Mouse (Mus musculus): ENCODE measurements around the gene Klb. TPM values are rescaled to one million over a fixed set of nuclear protein-coding genes. Genes with fewer than 3 reads are reported as not detected.

Klb gene
- polyA plus RNA-seq, 1 experiment from 2014 or later, result 0.16 TPM

- no peak for ATAC-seq (ENCODE audit: low FRiP score)
- H3K9me3 ChIP-seq (ENCODE audit: control insufficient read depth, low read length), result no peaks in the 10 kb centered on the region
- 85% methylated on average over 5 of the region's 5 CpGs for WGBS
Observed at GRCm38 (mm10) chr5:65326212-65326611, 21.9 kb upstream of the Klb start.

GRCm38 (mm10) chr5:65329971-65330370, 18.1 kb upstream of the Klb start:
- Histone ChIP-seq H3K27ac (no peak overlapping the region), H3K9ac (no peak overlapping the region), H3K4me3 (replicated peaks; ENCODE audit: low read length) (no peak overlapping the region), H3K4me2 (replicated peaks) (no peak overlapping the region), H3K27me3 (ENCODE audit: control insufficient read depth, insufficient read depth, low read length) (no peaks in the 10 kb centered on the region), H3K9me3 (ENCODE audit: control insufficient read depth, low read length) (no peaks in the 10 kb centered on the region), H3K36me3 (replicated peaks; ENCODE audit: control insufficient read depth, insufficient read depth) (no peaks in the 10 kb centered on the region), H3K4me1 (replicated peaks; ENCODE audit: control insufficient read depth, insufficient read depth, low read length) (0 out of 2 replicates have a peak, but pooled peaks cover 3% of the 10 kb centered on the region)
- DNase-seq (ENCODE audit: low spot score) (no peak), ATAC-seq (ENCODE audit: low FRiP score) (no peak)
- 87% methylated on average over 3 of the region's 3 CpGs for WGBS

More at GRCm38 (mm10) chr5:65326212-65326611, 21.9 kb upstream of the Klb start:
- Histone ChIP-seq H3K4me1 (replicated peaks; ENCODE audit: control insufficient read depth, insufficient read depth, low read length) (no peaks in the 10 kb centered on the region), H3K4me2 (replicated peaks) (no peak overlapping the region), H3K27me3 (ENCODE audit: control insufficient read depth, insufficient read depth, low read length) (no peaks in the 10 kb centered on the region), H3K9ac (no peak overlapping the region), H3K4me3 (replicated peaks; ENCODE audit: low read length) (no peak overlapping the region), H3K27ac (no peak overlapping the region), H3K36me3 (replicated peaks; ENCODE audit: control insufficient read depth, insufficient read depth) (no peaks in the 10 kb centered on the region)
- DNase-seq (ENCODE audit: low spot score), result no peak

DNA sequence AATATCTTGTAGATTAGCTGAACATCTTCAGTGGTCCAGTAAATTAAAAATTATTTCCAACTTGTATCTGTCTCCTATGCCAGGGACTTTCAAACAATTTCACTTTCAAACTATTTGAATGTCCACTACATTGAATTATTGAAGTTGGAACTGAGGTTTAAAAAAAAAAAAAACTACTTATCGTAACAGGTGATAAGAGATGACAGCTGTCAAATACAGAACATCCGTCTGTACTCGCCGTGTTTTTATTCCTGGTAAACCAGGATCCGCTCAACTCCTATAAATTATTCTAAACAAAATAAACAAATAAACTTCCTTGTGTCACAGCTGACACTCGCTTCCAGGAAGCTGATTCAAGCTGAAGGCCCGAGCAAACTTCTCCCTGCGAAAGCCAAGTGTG, 13.3 kb upstream of the Klb start:
- Histone ChIP-seq H3K4me3 (replicated peaks; ENCODE audit: low read length) (peak overlapping the region; percentile 88), H3K9ac (peak overlapping the region; percentile 73), H3K4me1 (replicated peaks; ENCODE audit: control insufficient read depth, insufficient read depth, low read length) (peaks cover 9% of the 10 kb centered on the region; the same call in 1 of the 2 replicates), H3K36me3 (replicated peaks; ENCODE audit: control insufficient read depth, insufficient read depth) (no peaks in the 10 kb centered on the region), H3K9me3 (ENCODE audit: control insufficient read depth, low read length) (no peaks in the 10 kb centered on the region), H3K4me2 (replicated peaks) (peak overlapping the region; percentile 73), H3K27ac (no peak overlapping the region), H3K27me3 (ENCODE audit: control insufficient read depth, insufficient read depth, low read length) (no peaks in the 10 kb centered on the region)
- DNase-seq (ENCODE audit: low spot score), result no peak
- no peak for ATAC-seq (ENCODE audit: low FRiP score)
- 15% methylated on average over 8 of the region's 8 CpGs for WGBS

GRCm38 (mm10) chr5:65335298-65336074, 12.6 kb upstream of the Klb start, which contains the start of gene Rfc1:
Rfc1 (minus strand) TSS chr5:65335670.
- H3K4me2 ChIP-seq (replicated peaks), result peak within 1 kb of the TSS; percentile 73
- peak within 1 kb of the TSS; percentile 88 for H3K4me3 ChIP-seq (replicated peaks; ENCODE audit: low read length)
- peak within 1 kb of the TSS; percentile 73 for H3K9ac ChIP-seq
- no peaks in the 10 kb centered on the region for H3K27me3 ChIP-seq (ENCODE audit: control insufficient read depth, insufficient read depth, low read length)
- WGBS, result under 1% methylated on average over 65 of the region's 65 CpGs
- ATAC-seq (ENCODE audit: low FRiP score), result peak; percentile 97
- peak within 1 kb of the TSS; percentile 45 for H3K27ac ChIP-seq
- no peaks in the 10 kb centered on the region for H3K36me3 ChIP-seq (replicated peaks; ENCODE audit: control insufficient read depth, insufficient read depth)
- no peaks in the 10 kb centered on the region for H3K9me3 ChIP-seq (ENCODE audit: control insufficient read depth, low read length)
- peak; percentile 90 for DNase-seq (ENCODE audit: low spot score)
- peaks cover 9% of the 10 kb centered on the region; the same call in 1 of the 2 replicates for H3K4me1 ChIP-seq (replicated peaks; ENCODE audit: control insufficient read depth, insufficient read depth, low read length)

DNA sequence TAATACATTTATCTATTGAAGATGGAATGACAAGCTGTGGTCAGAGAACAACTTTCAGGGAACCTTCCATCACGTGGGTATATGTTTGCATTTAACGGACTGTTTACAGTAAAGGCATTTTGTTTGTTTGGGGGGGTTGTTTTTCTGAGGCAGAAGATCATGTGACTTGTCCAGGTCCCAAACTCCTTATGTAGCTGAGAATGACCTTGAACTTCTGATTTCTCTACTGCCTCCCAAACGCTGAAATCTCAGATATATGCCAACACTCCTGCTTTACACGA, 12.1 kb upstream of the Klb start:
- peak overlapping the region; percentile 88 for H3K4me3 ChIP-seq (replicated peaks; ENCODE audit: low read length)
- no peak for DNase-seq (ENCODE audit: low spot score)
- peak overlapping the region; percentile 45; the same call in 1 of the 2 replicates for H3K27ac ChIP-seq
- no peak for ATAC-seq (ENCODE audit: low FRiP score)
- H3K27me3 ChIP-seq (ENCODE audit: control insufficient read depth, insufficient read depth, low read length), result no peaks in the 10 kb centered on the region
- H3K9ac ChIP-seq, result peak overlapping the region; percentile 73; the same call in 1 of the 2 replicates
- WGBS, result 32% methylated on average over 4 of the region's 4 CpGs
- peaks cover 9% of the 10 kb centered on the region; the same call in 1 of the 2 replicates for H3K4me1 ChIP-seq (replicated peaks; ENCODE audit: control insufficient read depth, insufficient read depth, low read length)
- H3K9me3 ChIP-seq (ENCODE audit: control insufficient read depth, low read length), result no peaks in the 10 kb centered on the region
- H3K4me2 ChIP-seq (replicated peaks), result peak overlapping the region; percentile 73
- no peaks in the 10 kb centered on the region for H3K36me3 ChIP-seq (replicated peaks; ENCODE audit: control insufficient read depth, insufficient read depth)

- Histone ChIP-seq H3K4me3 (replicated peaks; ENCODE audit: low read length) (no peak overlapping the region), H3K9me3 (ENCODE audit: control insufficient read depth, low read length) (no peaks in the 10 kb centered on the region), H3K9ac (no peak overlapping the region), H3K27me3 (ENCODE audit: control insufficient read depth, insufficient read depth, low read length) (no peaks in the 10 kb centered on the region), H3K4me1 (replicated peaks; ENCODE audit: control insufficient read depth, insufficient read depth, low read length) (peaks cover 9% of the 10 kb centered on the region; the same call in 1 of the 2 replicates), H3K36me3 (replicated peaks; ENCODE audit: control insufficient read depth, insufficient read depth) (no peaks in the 10 kb centered on the region), H3K27ac (no peak overlapping the region), H3K4me2 (replicated peaks) (no peak overlapping the region)
- DNase-seq (ENCODE audit: low spot score) (no peak), ATAC-seq (ENCODE audit: low FRiP score) (no peak)
- WGBS, result 82% methylated on average over 6 of the region's 6 CpGs
Observed at GRCm38 (mm10) chr5:65338394-65338793, 9.7 kb upstream of the Klb start.

- H3K4me3 ChIP-seq (replicated peaks; ENCODE audit: low read length), result no peak overlapping the region
- H3K4me1 ChIP-seq (replicated peaks; ENCODE audit: control insufficient read depth, insufficient read depth, low read length), result peaks cover 5% of the 10 kb centered on the region; the same call in 1 of the 2 replicates
- no peaks in the 10 kb centered on the region for H3K9me3 ChIP-seq (ENCODE audit: control insufficient read depth, low read length)
- DNase-seq (ENCODE audit: low spot score) (no peak), ATAC-seq (ENCODE audit: low FRiP score) (no peak)
- H3K4me2 ChIP-seq (replicated peaks), result no peak overlapping the region
- no peak overlapping the region for H3K9ac ChIP-seq
- H3K27ac ChIP-seq, result no peak overlapping the region
- H3K27me3 ChIP-seq (ENCODE audit: control insufficient read depth, insufficient read depth, low read length), result no peaks in the 10 kb centered on the region
- WGBS, result 55% methylated on average over 4 of the region's 4 CpGs
- H3K36me3 ChIP-seq (replicated peaks; ENCODE audit: control insufficient read depth, insufficient read depth), result no peaks in the 10 kb centered on the region
Observed at GRCm38 (mm10) chr5:65340167-65340566, 7.9 kb upstream of the Klb start.

GRCm38 (mm10) chr5:65350508-65350907, 2.4 kb downstream of the Klb start:
- Histone ChIP-seq H3K4me1 (replicated peaks; ENCODE audit: control insufficient read depth, insufficient read depth, low read length) (0 out of 2 replicates have a peak, but pooled peaks cover 8% of the 10 kb centered on the region), H3K4me2 (replicated peaks) (no peak overlapping the region), H3K27me3 (ENCODE audit: control insufficient read depth, insufficient read depth, low read length) (no peaks in the 10 kb centered on the region), H3K9ac (no peak overlapping the region), H3K4me3 (replicated peaks; ENCODE audit: low read length) (no peak overlapping the region), H3K9me3 (ENCODE audit: control insufficient read depth, low read length) (no peaks in the 10 kb centered on the region), H3K36me3 (replicated peaks; ENCODE audit: control insufficient read depth, insufficient read depth) (no peaks in the 10 kb centered on the region), H3K27ac (no peak overlapping the region)
- ATAC-seq (ENCODE audit: low FRiP score) (no peak), DNase-seq (ENCODE audit: low spot score) (no peak)
- WGBS, result 61% methylated on average over 10 of the region's 10 CpGs

GRCm38 (mm10) chr5:65354097-65354496, 6.0 kb downstream of the Klb start:
- Histone ChIP-seq H3K9me3 (ENCODE audit: control insufficient read depth, low read length) (no peaks in the 10 kb centered on the region), H3K27me3 (ENCODE audit: control insufficient read depth, insufficient read depth, low read length) (no peaks in the 10 kb centered on the region), H3K36me3 (replicated peaks; ENCODE audit: control insufficient read depth, insufficient read depth) (no peaks in the 10 kb centered on the region), H3K27ac (no peak overlapping the region), H3K4me3 (replicated peaks; ENCODE audit: low read length) (no peak overlapping the region), H3K9ac (no peak overlapping the region), H3K4me1 (replicated peaks; ENCODE audit: control insufficient read depth, insufficient read depth, low read length) (no peaks in the 10 kb centered on the region), H3K4me2 (replicated peaks) (no peak overlapping the region)
- DNase-seq (ENCODE audit: low spot score) (no peak), ATAC-seq (ENCODE audit: low FRiP score) (no peak)
- WGBS, result 97% methylated on average over 3 of the region's 3 CpGs

Measured in hindbrain, embryonic 14.5 days (tissue).